Mouse (Mus musculus): ENCODE measurements at regions not wholly inside any gene's neighbourhood (a gene's known extent, or its start where the extent isn't known, plus 50 kb on each side); places are given as distances from the start of the nearest gene placed in this dataset.

GRCm38 (mm10) chr5:13654173-13654572, 137.2 kb upstream of the Speer3 start:
- DNase-seq = no peak

GRCm38 (mm10) chr5:13658301-13658700, 133.1 kb upstream of the Speer3 start:
- peak; percentile 1 for DNase-seq

DNA sequence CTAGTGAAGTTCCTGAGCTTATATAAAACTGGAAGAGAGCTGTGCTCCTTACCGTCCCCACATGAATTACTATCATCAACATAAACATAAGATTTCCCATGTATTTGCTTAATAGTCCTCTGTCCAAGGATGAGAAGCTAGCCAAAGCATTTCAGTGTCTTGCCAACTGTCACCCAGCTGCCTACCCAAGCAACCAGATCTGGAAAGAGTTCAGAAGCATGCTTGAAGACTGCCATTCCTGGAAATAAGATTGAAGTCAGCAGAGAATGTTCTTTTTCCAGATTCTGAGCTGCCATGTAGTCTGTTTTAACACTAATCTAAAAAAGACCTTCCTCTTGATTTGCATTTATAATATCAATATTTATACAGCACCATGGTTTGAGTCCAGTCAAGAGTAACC, 131.9 kb upstream of the Speer3 start:
- DNase-seq = no peak

DNA sequence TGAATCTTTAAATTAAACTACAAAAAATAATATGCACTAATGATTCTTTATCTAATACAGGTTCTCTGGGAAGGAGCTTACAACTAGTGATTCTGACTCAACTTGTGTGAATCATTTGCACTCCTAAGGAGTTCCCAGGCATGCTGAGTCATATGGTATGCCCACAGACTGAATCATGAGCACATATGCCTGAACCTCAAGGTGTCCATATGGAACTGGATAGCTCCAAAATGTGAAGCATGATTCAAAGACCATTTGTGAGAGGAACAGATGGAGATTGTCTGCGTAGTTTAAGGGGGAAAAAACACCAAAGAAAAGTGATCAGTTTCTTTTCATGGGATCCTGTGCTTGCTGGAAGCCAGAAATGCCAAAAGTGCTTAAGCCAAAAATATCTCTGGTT, 124.0 kb upstream of the Speer3 start:
- DNase-seq = no peak

- no peak for DNase-seq
These were observed 122.6 kb upstream of the Speer3 start for GRCm38 (mm10) chr5:13668840-13669239.

DNA sequence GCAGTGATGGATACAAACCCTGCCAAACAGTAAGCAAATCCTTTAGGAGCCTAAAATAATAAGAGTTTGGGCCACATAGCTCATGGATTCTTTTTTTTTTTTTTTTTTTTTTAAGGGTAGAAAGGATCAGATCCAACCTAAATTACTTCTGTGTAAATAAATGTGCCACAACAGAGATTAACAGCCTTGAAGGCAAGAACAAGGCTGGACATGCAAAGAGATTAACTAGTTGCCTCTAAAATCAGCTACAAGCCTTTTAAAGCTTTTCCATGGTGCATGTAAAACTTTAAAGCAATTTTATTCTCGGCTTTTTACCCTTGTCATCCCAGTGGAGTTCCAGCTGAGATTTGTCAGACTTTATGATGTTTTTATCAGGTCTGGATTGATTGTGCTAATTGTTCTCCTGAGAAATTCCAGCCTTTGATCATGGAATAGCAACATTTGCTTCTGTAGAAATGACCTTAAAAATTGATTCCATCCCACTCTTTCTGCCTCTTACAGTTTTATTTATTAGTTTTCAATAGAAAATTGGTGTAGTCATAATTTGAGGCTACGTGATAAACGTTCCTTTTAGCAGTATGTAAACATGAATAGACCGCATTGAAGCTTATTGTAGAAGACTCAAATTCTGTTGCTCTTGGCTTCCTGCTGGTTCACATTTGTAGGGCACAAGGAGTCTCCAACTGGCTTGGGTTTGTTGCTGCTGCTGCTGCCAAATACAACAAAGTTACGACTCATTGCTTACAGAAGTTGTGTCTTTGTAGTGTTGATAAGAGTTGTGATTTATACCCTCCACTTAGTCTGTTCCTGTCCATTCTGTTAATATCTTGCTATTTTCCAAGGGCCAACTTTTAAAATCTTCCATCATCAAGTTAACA, 100.3 kb upstream of the Speer3 start:
- no peak for DNase-seq

DNA sequence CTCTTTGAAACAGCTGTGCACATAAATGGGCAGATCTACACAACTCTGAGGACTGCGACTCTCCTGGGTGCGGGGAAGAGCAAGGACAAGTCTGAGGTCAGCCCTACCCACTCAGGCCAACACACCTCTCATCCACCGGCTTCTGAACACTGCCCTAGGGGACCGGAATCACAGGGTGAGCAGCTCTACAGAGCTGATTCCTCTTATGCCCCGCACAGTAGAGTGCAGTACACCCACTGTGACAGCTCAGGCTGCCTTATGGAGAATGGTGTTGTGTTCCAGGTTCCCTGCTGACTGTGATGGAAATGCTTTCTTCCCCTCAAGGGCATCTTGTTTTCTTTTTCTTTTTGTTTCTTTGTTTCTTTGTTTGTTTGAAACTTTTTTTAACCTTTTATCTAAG, 96.6 kb upstream of the Speer3 start:
- no peak for DNase-seq

Measured in adrenal gland, postnatal 25 days (tissue).